Mouse (Mus musculus) cerebellum, adult 2 months (tissue): ENCODE measurements around the gene Gm3149. TPM values are rescaled to one million over a fixed set of nuclear protein-coding genes. Genes with fewer than 3 reads are reported as not detected.
A peak's percentile ranks its signal among the peaks of the same experiment; 100 is the strongest.
"Not testable (repeated sequence)": the region's sequence is repeated elsewhere in the genome, so short reads cannot be mapped to it uniquely, and the experiment has no call there.

Experiments
- DNase-seq, 2 experiments: peaks; one replicate each; pipeline ENCODE4 v3.0.0; 2021
- H3K27ac ChIP-seq: fragments of 200-500 bp; 2 replicates; pipeline ENCODE4 v1.5.1; 2012; ENCODE audit warnings: low read length, control low read depth, inconsistent platforms; ENCODE audit not compliant: insufficient read depth
- H3K27me3 ChIP-seq: fragments of 200-500 bp; 2 replicates; pipeline ENCODE4 v1.6.1; 2012; ENCODE audit warnings: inconsistent platforms, mild to moderate bottlenecking, low read length, moderate library complexity; ENCODE audit not compliant: control insufficient read depth, insufficient read depth
- H3K4me1 ChIP-seq: fragments of 200-500 bp; 2 replicates; pipeline ENCODE4 v1.6.1; 2011; ENCODE audit warnings: low read length; ENCODE audit not compliant: control insufficient read depth, insufficient read depth
- H3K4me3 ChIP-seq: fragments of 200-500 bp; replicated peaks from 2 replicates; pipeline ENCODE3; 2011; ENCODE audit warnings: mild to moderate bottlenecking, low read depth, low read length, control low read depth; ENCODE audit not compliant: insufficient read depth
- WGBS: fragments of 180-500 bp; shearing (Covaris S2); methylation state at CpG from one replicate; pipeline ENCODE4 v1.1.7; 2018; 5-methylcytosine and 5-hydroxymethylcytosine counted together
- polyA plus RNA-seq: library from polyadenylated mRNA; depleted of rRNA; stranded (reverse); fragments of >200 nt; gene quantifications from 2 replicates; pipeline ENCODE4 v1.2.3, GENCODE M21; 2012; rRNA removed

Gene Gm3149
- not detected in 2 replicates for polyA plus RNA-seq

DNA sequence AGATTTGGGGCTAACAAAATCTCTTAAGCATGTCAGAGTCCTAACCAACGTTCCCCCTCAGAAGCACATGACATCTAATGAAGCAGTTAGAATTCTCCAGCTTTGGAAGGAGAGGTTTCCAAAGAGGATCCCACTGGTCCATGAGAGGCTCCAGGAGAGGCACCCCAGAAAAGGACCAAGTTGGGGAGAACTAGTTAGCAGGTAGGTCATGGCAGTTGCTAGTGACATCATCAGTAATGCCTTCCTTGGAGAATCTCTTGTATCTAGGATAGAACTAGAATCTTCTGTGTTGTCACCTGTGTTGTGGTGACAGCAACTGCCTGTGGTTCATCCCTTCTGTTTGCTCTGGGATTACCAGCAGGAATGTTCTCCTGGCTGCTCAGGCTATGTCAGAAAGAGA lies at the start of gene Gm3149:
Gm3149 (plus strand) TSS at position 301 of the 400 bp plus-strand sequence.
- DNase-seq, H3K4me1 ChIP-seq, H3K4me3 ChIP-seq, H3K27me3 ChIP-seq, H3K27ac ChIP-seq: not testable (repeated sequence)
- no CpG with 5 or more reads among the region's 1 CpGs for WGBS

DNA sequence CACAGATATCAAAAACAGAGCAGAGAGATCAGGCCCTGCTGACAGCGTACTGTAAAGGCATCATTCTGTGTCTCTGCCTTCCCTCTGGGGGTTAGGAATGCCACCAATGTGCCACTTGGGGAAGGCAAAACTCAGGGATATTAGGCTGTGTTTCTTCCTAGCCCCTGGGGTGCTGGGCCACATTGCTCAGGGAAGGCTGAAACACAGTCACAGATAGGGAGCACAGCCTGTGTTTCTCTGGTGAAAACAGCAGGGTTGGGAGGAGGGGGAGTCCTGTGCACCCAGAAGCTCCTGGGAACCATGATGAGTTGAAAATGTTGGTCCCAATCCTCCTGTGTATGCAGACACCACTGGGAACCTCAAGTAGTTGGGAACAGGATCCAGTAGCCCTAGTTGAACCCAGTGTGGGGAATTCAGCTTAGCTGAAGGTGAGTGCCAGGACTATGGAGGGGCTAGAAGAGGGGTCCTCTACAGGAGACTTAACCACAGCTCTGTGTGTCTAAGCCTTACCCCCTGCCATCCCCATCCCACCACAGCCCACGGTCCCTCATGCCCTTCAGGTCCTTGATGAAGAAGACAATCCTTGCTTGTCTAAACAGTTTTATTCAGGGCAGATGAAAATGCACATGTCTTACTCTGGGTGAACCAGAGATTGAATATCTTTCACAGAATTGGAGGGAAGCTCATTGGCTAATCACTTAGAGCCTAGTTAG lies 47.7 kb upstream of the Gm3149 start:
- not testable (repeated sequence) for H3K4me1 ChIP-seq, H3K27me3 ChIP-seq, DNase-seq, H3K27ac ChIP-seq, H3K4me3 ChIP-seq
- 82% methylated on average over 2 of the region's 2 CpGs for WGBS

DNA sequence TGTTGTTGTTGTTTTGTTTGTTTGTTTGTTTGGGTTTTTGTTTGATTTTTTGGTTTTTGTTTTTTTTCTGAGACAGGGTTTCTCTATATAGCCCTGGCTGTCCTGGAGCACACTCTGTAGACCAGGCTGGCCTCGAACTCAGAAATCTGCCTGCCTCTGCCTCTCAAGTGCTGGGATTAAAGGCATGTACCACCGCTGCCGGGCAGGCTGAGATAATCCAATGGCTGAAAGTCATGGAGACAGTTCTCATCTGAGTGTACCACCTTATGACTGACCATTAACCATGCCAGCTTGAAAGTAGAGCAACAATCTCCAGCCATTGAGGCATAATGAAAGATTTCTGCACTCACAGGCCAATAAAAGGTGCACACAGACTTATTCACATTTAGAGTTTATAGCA lies 37.3 kb upstream of the Gm3149 start:
- not testable (repeated sequence) for H3K27ac ChIP-seq, H3K27me3 ChIP-seq, H3K4me1 ChIP-seq, H3K4me3 ChIP-seq
- 85% methylated on average over 3 of the region's 3 CpGs for WGBS
- peak in 1 of 2 experiments; percentile 10 for DNase-seq

DNA sequence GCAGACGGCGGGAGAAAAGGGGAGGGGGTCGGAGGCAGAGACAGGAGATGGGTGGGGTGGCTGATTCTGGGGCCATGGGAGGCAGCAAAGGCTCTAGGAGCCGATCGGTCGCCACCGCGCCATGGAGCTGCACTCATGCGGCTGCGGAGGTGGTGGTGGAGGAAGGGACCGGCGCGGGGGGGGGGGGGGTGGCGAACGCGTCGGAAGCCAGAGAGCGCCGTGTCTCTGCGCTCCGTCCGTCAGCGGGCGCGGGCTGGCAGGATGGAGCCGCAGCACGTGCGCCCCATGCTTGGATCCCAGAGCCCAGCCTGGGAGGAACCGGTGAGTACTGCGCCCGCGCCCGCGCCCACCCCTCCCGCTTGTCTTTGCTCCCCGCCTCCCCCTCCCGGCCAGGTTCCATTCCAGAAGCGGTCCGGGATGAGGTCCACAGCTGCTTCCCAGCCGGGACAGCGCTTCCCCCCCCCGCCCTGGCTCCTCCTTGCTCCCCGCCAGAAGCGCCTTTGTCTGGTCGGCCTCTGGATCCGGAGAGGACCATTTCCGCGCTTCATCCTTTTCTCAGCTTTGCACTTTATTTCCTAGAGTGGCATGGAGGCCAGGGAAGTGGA lies 17.5 kb downstream of the Gm3149 start, which contains the start of gene 2610042L04Rik:
2610042L04Rik (plus strand) TSS at position 288 of the 605 bp plus-strand sequence.
- not testable (repeated sequence) for H3K4me3 ChIP-seq, H3K4me1 ChIP-seq, DNase-seq, H3K27ac ChIP-seq, H3K27me3 ChIP-seq
- WGBS = 6% methylated on average over 21 of the region's 48 CpGs

DNA sequence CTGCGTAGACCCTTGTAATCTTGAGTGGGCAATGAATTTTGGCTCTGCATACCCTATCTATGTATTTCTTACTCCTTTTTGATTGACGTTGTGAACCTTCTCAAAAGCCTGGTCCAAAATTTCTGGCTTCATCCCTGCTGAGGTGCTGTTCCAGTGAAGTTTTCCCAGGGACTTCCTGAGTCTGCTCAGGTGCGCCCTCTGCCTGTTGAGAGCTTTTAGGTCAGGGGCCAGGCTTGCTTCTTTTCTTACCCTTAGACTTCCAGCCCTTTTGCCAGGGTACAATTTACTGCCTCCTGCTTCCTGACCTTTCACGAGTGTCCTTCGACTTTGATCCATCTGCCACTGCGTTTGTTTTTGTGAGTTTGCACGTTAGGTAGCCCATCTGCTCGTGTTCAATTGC lies 18.4 kb downstream of the Gm3149 start:
- not testable (repeated sequence) for H3K4me3 ChIP-seq, DNase-seq
- 15% methylated on average over 8 of the region's 8 CpGs for WGBS

DNA sequence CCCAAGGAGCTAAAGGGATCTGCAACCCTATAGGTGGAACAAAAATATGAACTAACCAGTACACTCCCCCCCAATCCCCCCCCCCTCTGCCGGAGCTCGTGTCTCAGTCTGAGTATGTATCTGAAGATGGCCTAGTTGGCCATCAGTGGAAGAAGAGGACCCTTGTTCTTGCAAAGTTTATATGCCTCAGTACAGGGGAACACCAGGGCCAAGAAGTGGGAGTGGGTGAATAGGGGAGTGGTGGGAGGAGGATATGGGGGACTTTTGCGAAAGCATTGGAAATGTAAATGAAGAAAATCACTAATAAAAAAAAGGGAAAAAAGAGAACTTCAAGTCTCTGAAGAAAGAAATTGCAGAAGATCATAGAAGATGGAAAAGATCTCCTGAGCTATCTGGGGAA lies 51.9 kb downstream of the Gm3149 start:
- not testable (repeated sequence) for H3K4me1 ChIP-seq, DNase-seq, H3K27me3 ChIP-seq, H3K4me3 ChIP-seq, H3K27ac ChIP-seq
- WGBS = 83% methylated on average over 3 of the region's 3 CpGs

More for the DNA sequence above, 18.4 kb downstream of the Gm3149 start:
- not testable (repeated sequence) for H3K27ac ChIP-seq, H3K27me3 ChIP-seq, H3K4me1 ChIP-seq

DNA sequence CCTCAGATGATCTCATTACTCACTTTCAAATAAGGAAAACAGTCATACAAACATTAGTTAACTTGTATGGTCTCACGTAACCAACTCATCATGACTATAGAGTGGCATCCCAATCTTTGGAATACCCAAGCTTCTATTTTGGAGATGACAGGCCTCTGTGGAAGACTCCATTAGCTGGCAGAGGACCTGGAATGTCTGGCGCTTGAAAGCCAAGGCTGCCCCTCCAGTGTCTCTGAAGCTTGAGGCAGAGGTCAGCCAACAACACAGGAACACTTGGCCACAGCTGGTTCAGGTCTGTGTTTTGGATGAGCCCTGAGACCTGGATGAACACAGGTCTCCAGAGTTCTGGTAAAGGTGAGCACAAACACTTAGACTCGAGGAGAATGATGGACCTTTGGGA lies 52.6 kb downstream of the Gm3149 start:
- not testable (repeated sequence) for H3K27ac ChIP-seq

More for the DNA sequence above, 52.6 kb downstream of the Gm3149 start:
- H3K4me3 ChIP-seq, H3K4me1 ChIP-seq, H3K27me3 ChIP-seq, DNase-seq: not testable (repeated sequence)
- WGBS = 74% methylated on average over 3 of the region's 3 CpGs

Other genes starting within 250 kb of the Gm3149 start
- gene Gm3115, start 233.2 kb upstream of the Gm3149 start, polyA plus RNA-seq = not detected in 2 replicates
- gene Gm8108, start 206.8 kb upstream of the Gm3149 start, polyA plus RNA-seq = 0.90 and 1.1 TPM in 2 replicates
- not detected in 2 replicates for gene Gm3127, start 152.3 kb upstream of the Gm3149 start, polyA plus RNA-seq
- gene Gm2974, start 134.7 kb upstream of the Gm3149 start, polyA plus RNA-seq = 0.54 and 0.72 TPM in 2 replicates
- not detected in 2 replicates for gene Gm3138, start 67.7 kb upstream of the Gm3149 start, polyA plus RNA-seq
- 0.80 and 1.0 TPM in 2 replicates for gene 2610042L04Rik, start 17.5 kb downstream of the Gm3149 start, polyA plus RNA-seq
- not detected in 2 replicates for gene Gm3159, start 80.2 kb downstream of the Gm3149 start, polyA plus RNA-seq
- 0.90 and 1.2 TPM in 2 replicates for gene Gm3164, start 98.2 kb downstream of the Gm3149 start, polyA plus RNA-seq
- 1.1 and 1.4 TPM in 2 replicates for gene Gm3173, start 113.7 kb downstream of the Gm3149 start, polyA plus RNA-seq
- gene Gm3182, start 164.5 kb downstream of the Gm3149 start, polyA plus RNA-seq = 0.11 and 0.21 TPM in 2 replicates
- gene Gm3047, start 238.1 kb downstream of the Gm3149 start, polyA plus RNA-seq = not detected in 2 replicates